Mouse (Mus musculus) intestine, postnatal 0 days (tissue): Measurements from ENCODE around the gene Gm43720. TPM values are rescaled to one million over a fixed set of nuclear protein-coding genes. Genes with fewer than 3 reads are reported as not detected.

Experiments
- ATAC-seq: fragments of 200-750 bp; cut with Nextera tagmentation; 2 replicates; pipeline ENCODE4 v1.8.0; 2017; ENCODE audit warnings: mild to moderate bottlenecking, moderate TSS enrichment, moderate library complexity
- H3K27ac ChIP-seq: fragments of 300-500 bp; sonication (generic); 2 replicates; pipeline ENCODE4 v1.5.1; 2014; ENCODE audit warnings: mild to moderate bottlenecking, low read depth, low read length, moderate library complexity
- H3K27me3 ChIP-seq: fragments of 300-500 bp; sonication (generic); replicated peaks from 2 replicates; pipeline ENCODE4 v1.6.1; 2014; ENCODE audit warnings: low read length, mixed read lengths; ENCODE audit not compliant: control insufficient read depth, insufficient read depth
- H3K36me3 ChIP-seq: fragments of 300-500 bp; sonication (generic); 2 replicates; pipeline ENCODE4 v1.6.1; 2014; ENCODE audit warnings: mild to moderate bottlenecking, moderate library complexity; ENCODE audit not compliant: control insufficient read depth, insufficient read depth
- H3K4me1 ChIP-seq: fragments of 300-500 bp; sonication (generic); replicated peaks from 2 replicates; pipeline ENCODE4 v1.6.1; 2014; ENCODE audit warnings: antibody characterized with exemption, low read length, mixed read lengths; ENCODE audit not compliant: control insufficient read depth, insufficient read depth
- H3K4me2 ChIP-seq: fragments of 300-500 bp; sonication (generic); replicated peaks from 2 replicates; pipeline ENCODE4 v1.6.1; 2014; ENCODE audit warnings: low read depth, mild to moderate bottlenecking, moderate library complexity
- H3K4me3 ChIP-seq: fragments of 300-500 bp; sonication (generic); 2 replicates; pipeline ENCODE4 v1.5.1; 2014; ENCODE audit warnings: low read depth, low read length
- H3K9ac ChIP-seq: fragments of 300-500 bp; sonication (generic); 2 replicates; pipeline ENCODE4 v1.6.1; 2014; ENCODE audit warnings: mild to moderate bottlenecking, low read depth, low read length
- H3K9me3 ChIP-seq: fragments of 300-500 bp; sonication (generic); 2 replicates; pipeline ENCODE4 v1.6.1; 2016; ENCODE audit warnings: mixed run types; ENCODE audit not compliant: control insufficient read depth
- CTCF ChIP-seq: sonication (generic); IDR thresholded peaks from 2 replicates; pipeline ENCODE4 v1.5.1; 2016; ENCODE audit warnings: low read depth, mild to moderate bottlenecking, control low read depth, antibody characterized with exemption, moderate library complexity
- WGBS: fragments of 180-500 bp; shearing (Covaris S2); extraction: QIAGEN DNeasy Blood & Tissue Kit; methylation state at CpG from one replicate; pipeline ENCODE4 v1.1.7; 2014; 5-methylcytosine and 5-hydroxymethylcytosine counted together
- polyA plus RNA-seq: library from polyadenylated mRNA; unstranded; fragments of >200 nt; fragmentation: Nextera tagmentation; extraction: Ambion mirVana; gene quantifications from 2 replicates; pipeline ENCODE4 v1.2.1, GENCODE M21; 2015

Gene Gm43720
- polyA plus RNA-seq, 1 experiment from 2014 or later, result 0.07 TPM

- Histone ChIP-seq H3K27ac (no peak overlapping the region), H3K4me1 (0 out of 2 replicates have a peak, but pooled peaks cover 4% of the 10 kb centered on the region), H3K9me3 (no peaks in the 10 kb centered on the region), H3K4me3 (peak overlapping the region; percentile 82), H3K4me2 (peak overlapping the region; percentile 96), H3K36me3 (peaks cover 27% of the 10 kb centered on the region), H3K27me3 (no peaks in the 10 kb centered on the region), H3K9ac (peak overlapping the region; percentile 92)
- TF ChIP-seq CTCF, result no peak
- whole genome bisulfite sequencing, result 10% methylated on average over 6 of the region's 6 CpGs
- no peak for ATAC-seq
Observed at GRCm38 (mm10) chr5:138264207-138264578, 15.6 kb downstream of the Gm43720 start.

- Histone ChIP-seq H3K9ac (peak within 1 kb of the TSS; percentile 92), H3K4me3 (peak within 1 kb of the TSS; percentile 82), H3K4me1 (0 out of 2 replicates have a peak, but pooled peaks cover 4% of the 10 kb centered on the region), H3K27me3 (no peaks in the 10 kb centered on the region), H3K27ac (peak within 1 kb of the TSS; percentile 77), H3K9me3 (no peaks in the 10 kb centered on the region), H3K36me3 (peaks cover 32% of the 10 kb centered on the region), H3K4me2 (peak within 1 kb of the TSS; percentile 96)
- peak; percentile 28; the same call in 1 of the 2 replicates for TF ChIP-seq CTCF
- ATAC-seq, result peak; percentile 81
- 1% methylated on average over 63 of the region's 71 CpGs for WGBS
Observed at GRCm38 (mm10) chr5:138263260-138264206, 16.2 kb downstream of the Gm43720 start, which contains the start of gene BC037034. TSS of gene BC037034 (minus strand) at chr5:138264033.

- 59% methylated on average over 18 of the region's 18 CpGs for WGBS
- Histone ChIP-seq H3K4me1 (0 out of 2 replicates have a peak, but pooled peaks cover 4% of the 10 kb centered on the region), H3K27ac (no peak overlapping the region; the same call in 1 of the 2 replicates), H3K27me3 (no peaks in the 10 kb centered on the region), H3K36me3 (peaks cover 32% of the 10 kb centered on the region), H3K9me3 (no peaks in the 10 kb centered on the region), H3K9ac (peak overlapping the region; percentile 92), H3K4me3 (peak overlapping the region; percentile 82), H3K4me2 (peak overlapping the region; percentile 96)
- ATAC-seq, result no peak
- no peak; the same call in 1 of the 2 replicates for TF ChIP-seq CTCF
Observed at GRCm38 (mm10) chr5:138262582-138263240, 17.0 kb downstream of the Gm43720 start.

GRCm38 (mm10) chr5:138262001-138262400 is 17.8 kb downstream of the Gm43720 start:
- peak overlapping the region; percentile 11; the same call in 1 of the 2 replicates for H3K9ac ChIP-seq
- 65% methylated on average over 4 of the region's 4 CpGs for WGBS
- H3K4me1 ChIP-seq, result 0 out of 2 replicates have a peak, but pooled peaks cover 4% of the 10 kb centered on the region

GRCm38 (mm10) chr5:138260834-138261233 is 18.9 kb downstream of the Gm43720 start:
- ATAC-seq, result no peak
- Histone ChIP-seq H3K4me1 (0 out of 2 replicates have a peak, but pooled peaks cover 8% of the 10 kb centered on the region), H3K4me2 (no peak overlapping the region), H3K9me3 (no peaks in the 10 kb centered on the region), H3K4me3 (no peak overlapping the region), H3K36me3 (peaks cover 32% of the 10 kb centered on the region), H3K27ac (0 out of 2 replicates have a peak overlapping the region, but pooled peaks have one; percentile 28), H3K27me3 (no peaks in the 10 kb centered on the region), H3K9ac (no peak overlapping the region)
- TF ChIP-seq CTCF, result no peak
- 59% methylated on average over 11 of the region's 11 CpGs for WGBS

More at GRCm38 (mm10) chr5:138262001-138262400, 17.8 kb downstream of the Gm43720 start:
- no peak for TF ChIP-seq CTCF
- peaks cover 32% of the 10 kb centered on the region for H3K36me3 ChIP-seq
- ATAC-seq, result no peak
- no peak overlapping the region for H3K4me2 ChIP-seq
- no peak overlapping the region for H3K4me3 ChIP-seq
- H3K27ac ChIP-seq, result no peak overlapping the region
- no peaks in the 10 kb centered on the region for H3K27me3 ChIP-seq
- no peaks in the 10 kb centered on the region for H3K9me3 ChIP-seq

GRCm38 (mm10) chr5:138260051-138260450 is 19.7 kb downstream of the Gm43720 start:
- peak overlapping the region; percentile 28; the same call in 1 of the 2 replicates for H3K27ac ChIP-seq
- H3K4me3 ChIP-seq, result no peak overlapping the region
- ATAC-seq, result no peak
- WGBS, result 58% methylated on average over 10 of the region's 10 CpGs
- peaks cover 32% of the 10 kb centered on the region for H3K36me3 ChIP-seq
- 0 out of 2 replicates have a peak, but pooled peaks cover 8% of the 10 kb centered on the region for H3K4me1 ChIP-seq
- H3K9ac ChIP-seq, result no peak overlapping the region
- no peak overlapping the region for H3K4me2 ChIP-seq
- no peaks in the 10 kb centered on the region for H3K9me3 ChIP-seq
- H3K27me3 ChIP-seq, result no peaks in the 10 kb centered on the region
- TF ChIP-seq CTCF, result no peak
